Mouse (Mus musculus): ENCODE results near the gene Bloc1s3. TPM values are rescaled to one million over a fixed set of nuclear protein-coding genes. Genes with fewer than 3 reads are reported as not detected.

Bloc1s3 gene
- total and polyA plus RNA-seq, 3 experiments = 6.1 to 7.5 TPM; not detected in 1

GRCm38 (mm10) chr7:19506326-19506725, 1.8 kb downstream of the Bloc1s3 start:
- Histone ChIP-seq H3K36me3 (ENCODE audit: control insufficient read depth in 1 of 2, insufficient read depth in 2 of 2, low read length in 2 of 2) (peaks cover 0 to 6% of the 10 kb centered on the region in 2 experiments; a peak in 2 of 4 replicates), H3K9ac (ENCODE audit: control insufficient read depth, low read depth, low read length, poor library complexity, severe bottlenecking) (peak overlapping the region; percentile 95), H3K9me3 (replicated peaks; ENCODE audit: insufficient read depth, low read length) (no peaks in the 10 kb centered on the region), H3K4me1 (ENCODE audit: control insufficient read depth in 1 of 2, insufficient read depth in 2 of 2, low read length in 2 of 2) (peaks cover 0 to 8% of the 10 kb centered on the region in 2 experiments; a peak in 2 of 4 replicates), H3K4me3 (ENCODE audit: control insufficient read depth in 1 of 2, insufficient read depth in 1 of 2, low read depth in 2 of 2, low read length in 2 of 2) (peak overlapping the region; percentile 86 to 94), H3K27me3 (ENCODE audit: control insufficient read depth in 1 of 2, insufficient read depth in 2 of 2, low read length in 2 of 2) (no peaks in the 10 kb centered on the region), H3K27ac (ENCODE audit: control insufficient read depth, low read depth, low read length) (peak overlapping the region; percentile 29), H3K79me2 (ENCODE audit: control insufficient read depth, insufficient read depth, low read length, poor library complexity) (peaks cover 21% of the 10 kb centered on the region)
- peak; percentile 87 for DNase-seq (ENCODE audit: low read depth, low spot score)
- TF ChIP-seq JUND (IDR thresholded peaks at IDR 0.05; ENCODE audit: low read depth, low read length) = no peak
- no peak for TF ChIP-seq RCOR1 (IDR thresholded peaks at IDR 0.05; ENCODE audit: low read depth, low read length)
- TF ChIP-seq NELFE (IDR thresholded peaks at IDR 0.05; ENCODE audit: low read depth, low read length) = no peak
- no peak for TF ChIP-seq GABPA (IDR thresholded peaks at IDR 0.05; ENCODE audit: low read depth, low read length)
- TF ChIP-seq MYB (IDR thresholded peaks at IDR 0.05; ENCODE audit: low read depth, low read length) = no peak
- TF ChIP-seq USF1 (IDR thresholded peaks at IDR 0.05; ENCODE audit: low read depth, low read length) = no peak
- TF ChIP-seq ZKSCAN1 (IDR thresholded peaks at IDR 0.05; ENCODE audit: low read depth, low read length) = no peak
- TF ChIP-seq MAFK (IDR thresholded peaks at IDR 0.05; ENCODE audit: borderline replicate concordance, low read depth, low read length) = no peak
- TF ChIP-seq ELF1 (IDR thresholded peaks at IDR 0.05; ENCODE audit: low read depth, low read length) = no peak
- TF ChIP-seq MAZ (IDR thresholded peaks at IDR 0.05; ENCODE audit: low read depth, low read length) = no peak
- TF ChIP-seq USF2 (IDR thresholded peaks at IDR 0.05; ENCODE audit: borderline replicate concordance in 1 of 2, insufficient read depth in 1 of 2, low read depth in 1 of 2, low read length in 2 of 2) = no peak
- no peak; the same call in 1 of the 2 replicates for TF ChIP-seq CHD1 (IDR thresholded peaks at IDR 0.05; ENCODE audit: low read depth, low read length)
- no peak for TF ChIP-seq TBP (IDR thresholded peaks at IDR 0.05; ENCODE audit: low read depth, low read length)
- no peak for TF ChIP-seq MAX (IDR thresholded peaks at IDR 0.05; ENCODE audit: low read length)
- TF ChIP-seq TCF12 (IDR thresholded peaks at IDR 0.05; ENCODE audit: low read depth, low read length) = no peak
- TF ChIP-seq POLR2AphosphoS5 (IDR thresholded peaks at IDR 0.05; ENCODE audit: borderline replicate concordance, low read depth, low read length) = no peak
- no peak for TF ChIP-seq CHD2 (IDR thresholded peaks at IDR 0.05; ENCODE audit: low read length)
- TF ChIP-seq CTCF (IDR thresholded peaks at IDR 0.05 in 2 of 3, conservative IDR thresholded peaks at IDR 0.05 in 1 of 3; ENCODE audit: control insufficient read depth in 1 of 3, insufficient read depth in 1 of 3, low read depth in 2 of 3, low read length in 3 of 3, poor library complexity in 1 of 3, severe bottlenecking in 1 of 3) = peak; percentile 56 to 90 (median 70)
- TF ChIP-seq EP300 (IDR thresholded peaks at IDR 0.05; ENCODE audit: low read depth in 1 of 2, low read length in 2 of 2) = no peak
- no peak for TF ChIP-seq POLR2A (IDR thresholded peaks at IDR 0.05; ENCODE audit: control insufficient read depth in 1 of 2, insufficient read depth in 1 of 2, low read depth in 1 of 2, low read length in 2 of 2, poor library complexity in 1 of 2)
- peak; percentile 64; the same call in 1 of the 2 replicates for TF ChIP-seq SIN3A (IDR thresholded peaks at IDR 0.05; ENCODE audit: low read length)
- TF ChIP-seq SMC3 (IDR thresholded peaks at IDR 0.05; ENCODE audit: low read depth, low read length) = peak; percentile 88
- TF ChIP-seq POLR2AphosphoS2 (IDR thresholded peaks at IDR 0.05; ENCODE audit: low read length) = no peak
- no peak for TF ChIP-seq MEF2A (IDR thresholded peaks at IDR 0.05; ENCODE audit: extremely low read depth, insufficient replicate concordance, low read depth, low read length, poor library complexity, severe bottlenecking)
- no peak for TF ChIP-seq UBTF (IDR thresholded peaks at IDR 0.05; ENCODE audit: borderline replicate concordance, insufficient read depth, low read depth, low read length)
- TF ChIP-seq HCFC1 (IDR thresholded peaks at IDR 0.05; ENCODE audit: low read depth, low read length) = peak; percentile 58
- TF ChIP-seq MXI1 (IDR thresholded peaks at IDR 0.05; ENCODE audit: low read depth, low read length) = 0 out of 2 replicates have a peak, but pooled peaks have one; percentile 38
- TF ChIP-seq RAD21 (IDR thresholded peaks at IDR 0.05; ENCODE audit: low read depth, low read length) = peak; percentile 47
- TF ChIP-seq MYC (IDR thresholded peaks at IDR 0.05; ENCODE audit: low read depth, low read length) = no peak
- no peak for TF ChIP-seq E2F4 (IDR thresholded peaks at IDR 0.05; ENCODE audit: borderline replicate concordance, low read depth, low read length)
- TF ChIP-seq BHLHE40 (IDR thresholded peaks at IDR 0.05; ENCODE audit: borderline replicate concordance, low read depth, low read length) = no peak
- no peak for TF ChIP-seq KAT2A (conservative IDR thresholded peaks at IDR 0.05; ENCODE audit: low read depth, low read length)
- TF ChIP-seq ZMIZ1 (IDR thresholded peaks at IDR 0.05; ENCODE audit: low read depth, low read length) = no peak
- TF ChIP-seq NRF1 (IDR thresholded peaks at IDR 0.05; ENCODE audit: insufficient read depth, low read depth, low read length, poor library complexity, severe bottlenecking) = no peak
- TF ChIP-seq ZNF384 (IDR thresholded peaks at IDR 0.05; ENCODE audit: low read depth, low read length) = no peak
- TF ChIP-seq GATA1 (IDR thresholded peaks at IDR 0.05; ENCODE audit: low read depth, low read length) = no peak
- no peak for TF ChIP-seq ETS1 (IDR thresholded peaks at IDR 0.05; ENCODE audit: low read depth, low read length)
- TF ChIP-seq ZC3H11A (IDR thresholded peaks at IDR 0.05; ENCODE audit: low read depth, low read length) = peak; percentile 54
